Mouse (Mus musculus): ENCODE measurements around the gene Lin9.

GRCm38 (mm10) chr1:180698063-180698462 is 57.1 kb downstream of the Lin9 start:
- TF ChIP-seq GATA1 (IDR thresholded peaks at IDR 0.05; ENCODE audit: low read length) (no peak), TAL1 (IDR thresholded peaks at IDR 0.05; ENCODE audit: low read length) (no peak)

All from erythroblast, embryonic 14.5 days (primary cell).